Mouse (Mus musculus): Measurements from ENCODE around the gene Vmn1r31. TPM values are rescaled to one million over a fixed set of nuclear protein-coding genes. Genes with fewer than 3 reads are reported as not detected.

Gene Vmn1r31
- polyA plus RNA-seq (2012; rRNA removed), result not detected in 2 replicates

DNA sequence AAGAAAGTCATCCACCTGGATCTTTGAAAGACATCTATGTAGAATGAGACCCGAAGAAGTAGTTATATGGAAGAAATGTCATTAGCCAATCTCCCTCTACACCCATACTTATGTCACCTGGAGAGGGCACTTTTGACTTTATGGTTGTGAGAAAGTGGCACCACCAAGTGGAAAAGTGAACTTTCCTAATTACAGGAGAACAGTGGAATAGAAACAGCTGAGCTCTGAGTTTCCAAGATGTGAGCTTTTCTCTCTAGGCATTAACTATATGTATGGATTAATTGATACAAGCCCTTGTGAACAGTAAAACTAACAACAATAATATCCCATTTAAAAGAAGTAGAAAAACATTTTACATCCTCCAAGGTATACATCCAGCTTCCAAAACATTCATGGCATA, at the start of gene Vmn1r31:
Gene Vmn1r31, minus strand, starts transcription at position 101 of the 400 bp plus-strand sequence.
- Histone ChIP-seq H3K4me3 (ENCODE audit: extremely low read depth, insufficient read depth, insufficient read length) (no peak within 1 kb of the TSS), H3K4me1 (ENCODE audit: control insufficient read depth, insufficient read depth, insufficient read length) (no peaks in the 10 kb centered on the region), H3K27ac (ENCODE audit: insufficient read depth, low read length) (no peak within 1 kb of the TSS), H3K27me3 (ENCODE audit: control insufficient read depth, insufficient read depth, low read length) (no peaks in the 10 kb centered on the region), H3K36me3 (ENCODE audit: control insufficient read depth, insufficient read depth, low read length) (no peaks in the 10 kb centered on the region)
- 83% methylated on average over 1 of the region's 1 CpGs for WGBS
- TF ChIP-seq CTCF (IDR thresholded peaks at IDR 0.05; ENCODE audit: extremely low read depth, insufficient read depth, insufficient read length, insufficient replicate concordance) (no peak), POLR2A (IDR thresholded peaks at IDR 0.05; ENCODE audit: low read depth, low read length) (no peak)
- no peak for DNase-seq (ENCODE audit: low read depth in 1 of 2, low spot score in 2 of 2)

DNA sequence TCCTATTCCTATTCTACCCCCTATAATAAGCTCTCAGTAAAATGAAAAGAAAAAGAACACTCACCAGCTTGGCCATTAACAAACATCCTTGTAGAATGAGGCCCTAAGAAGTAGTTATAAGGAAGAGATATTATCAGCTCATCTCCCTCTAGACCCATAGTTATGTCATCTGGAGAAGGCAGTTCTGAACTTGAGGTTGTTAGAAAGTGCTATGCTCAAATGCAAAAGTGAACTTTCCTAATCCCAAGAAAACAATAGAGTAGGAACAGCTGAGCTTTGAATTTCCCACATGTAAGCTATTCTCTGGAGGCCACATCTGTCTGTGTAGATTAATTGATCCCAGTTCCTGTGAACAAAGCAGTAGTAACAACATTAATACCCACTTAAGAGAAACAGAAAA, 31.8 kb downstream of the Vmn1r31 start, which contains the start of gene Vmn1r30:
Gene Vmn1r30, minus strand, starts transcription at position 101 of the 400 bp plus-strand sequence.
- no peaks in the 10 kb centered on the region for H3K4me1 ChIP-seq (ENCODE audit: control insufficient read depth, insufficient read depth, insufficient read length)
- TF ChIP-seq CTCF (IDR thresholded peaks at IDR 0.05; ENCODE audit: extremely low read depth, insufficient read depth, insufficient read length, insufficient replicate concordance), result no peak
- TF ChIP-seq POLR2A (IDR thresholded peaks at IDR 0.05; ENCODE audit: low read depth, low read length), result no peak
- H3K36me3 ChIP-seq (ENCODE audit: control insufficient read depth, insufficient read depth, low read length), result no peaks in the 10 kb centered on the region
- DNase-seq (ENCODE audit: low read depth in 1 of 2, low spot score in 2 of 2), result no peak
- H3K27ac ChIP-seq (ENCODE audit: insufficient read depth, low read length), result no peak within 1 kb of the TSS
- no peak within 1 kb of the TSS for H3K4me3 ChIP-seq (ENCODE audit: extremely low read depth, insufficient read depth, insufficient read length)
- no peaks in the 10 kb centered on the region for H3K27me3 ChIP-seq (ENCODE audit: control insufficient read depth, insufficient read depth, low read length)

Other genes starting within 250 kb of the Vmn1r31 start
- gene Vmn1r28, start 213.3 kb downstream of the Vmn1r31 start, polyA plus RNA-seq (2012; rRNA removed), result not detected in 2 replicates
- gene Vmn1r29, start 173.8 kb downstream of the Vmn1r31 start, polyA plus RNA-seq (2012; rRNA removed), result not detected in 2 replicates
- gene Vmn1r30, start 31.9 kb downstream of the Vmn1r31 start, polyA plus RNA-seq (2012; rRNA removed), result not detected in 2 replicates
- gene Abcg2, start 109.2 kb upstream of the Vmn1r31 start, polyA plus RNA-seq (2012; rRNA removed), result 4.4 and 5.1 TPM in 2 replicates

All from spleen, adult 2 months (tissue).